Mouse (Mus musculus): Measurements from ENCODE around the gene Card10. TPM values are rescaled to one million over a fixed set of nuclear protein-coding genes. Genes with fewer than 3 reads are reported as not detected.
A peak's percentile ranks its signal among the peaks of the same experiment; 100 is the strongest.

Gene Card10
- polyA plus RNA-seq, 1 experiment from 2014 or later: 10.2 TPM

- Histone ChIP-seq H3K4me3 (ENCODE audit: low read length) (no peak overlapping the region), H3K4me1 (ENCODE audit: control insufficient read depth, insufficient read depth, low read length) (0 out of 2 replicates have a peak, but pooled peaks cover 4% of the 10 kb centered on the region), H3K4me2 (replicated peaks; ENCODE audit: low read depth, low read length) (no peak overlapping the region), H3K27ac (ENCODE audit: low read depth, low read length) (peak overlapping the region; percentile 75; the same call in 1 of the 2 replicates), H3K27me3 (ENCODE audit: control insufficient read depth, insufficient read depth, low read length) (no peaks in the 10 kb centered on the region), H3K9me3 (ENCODE audit: control insufficient read depth, low read length) (no peaks in the 10 kb centered on the region), H3K9ac (ENCODE audit: low read depth, low read length) (peak overlapping the region; percentile 7; the same call in 1 of the 2 replicates), H3K36me3 (ENCODE audit: control insufficient read depth, insufficient read depth, low read length) (peaks cover 8% of the 10 kb centered on the region; the same call in 1 of the 2 replicates)
- 73% methylated on average over 9 of the region's 9 CpGs for WGBS
- no peak for ATAC-seq (ENCODE audit: low FRiP score, low TSS enrichment)
These were observed 16.4 kb downstream of the Card10 start for GRCm38 (mm10) chr15:78786411-78786818.

GRCm38 (mm10) chr15:78785961-78786360 lies 16.9 kb downstream of the Card10 start:
- 0 out of 2 replicates have a peak, but pooled peaks cover 4% of the 10 kb centered on the region for H3K4me1 ChIP-seq (ENCODE audit: control insufficient read depth, insufficient read depth, low read length)
- H3K9ac ChIP-seq (ENCODE audit: low read depth, low read length): no peak overlapping the region
- no peak overlapping the region for H3K4me3 ChIP-seq (ENCODE audit: low read length)
- H3K36me3 ChIP-seq (ENCODE audit: control insufficient read depth, insufficient read depth, low read length): peaks cover 8% of the 10 kb centered on the region; the same call in 1 of the 2 replicates
- WGBS: 34% methylated on average over 7 of the region's 7 CpGs
- peak overlapping the region; percentile 75; the same call in 1 of the 2 replicates for H3K27ac ChIP-seq (ENCODE audit: low read depth, low read length)
- no peaks in the 10 kb centered on the region for H3K27me3 ChIP-seq (ENCODE audit: control insufficient read depth, insufficient read depth, low read length)
- H3K9me3 ChIP-seq (ENCODE audit: control insufficient read depth, low read length): no peaks in the 10 kb centered on the region
- H3K4me2 ChIP-seq (replicated peaks; ENCODE audit: low read depth, low read length): no peak overlapping the region
- ATAC-seq (ENCODE audit: low FRiP score, low TSS enrichment): 0 out of 2 replicates have a peak, but pooled peaks have one; percentile 17

- H3K4me3 ChIP-seq (ENCODE audit: low read length): no peak overlapping the region
- ATAC-seq (ENCODE audit: low FRiP score, low TSS enrichment): no peak
- H3K9me3 ChIP-seq (ENCODE audit: control insufficient read depth, low read length): no peaks in the 10 kb centered on the region
- H3K36me3 ChIP-seq (ENCODE audit: control insufficient read depth, insufficient read depth, low read length): peaks cover 8% of the 10 kb centered on the region; the same call in 1 of the 2 replicates
- H3K9ac ChIP-seq (ENCODE audit: low read depth, low read length): no peak overlapping the region
- H3K27ac ChIP-seq (ENCODE audit: low read depth, low read length): no peak overlapping the region
- H3K27me3 ChIP-seq (ENCODE audit: control insufficient read depth, insufficient read depth, low read length): no peaks in the 10 kb centered on the region
- 91% methylated on average over 7 of the region's 7 CpGs for WGBS
- no peak overlapping the region for H3K4me2 ChIP-seq (replicated peaks; ENCODE audit: low read depth, low read length)
- no peaks in the 10 kb centered on the region for H3K4me1 ChIP-seq (ENCODE audit: control insufficient read depth, insufficient read depth, low read length)
These were observed 17.6 kb downstream of the Card10 start for GRCm38 (mm10) chr15:78785258-78785657.

- no peak for ATAC-seq (ENCODE audit: low FRiP score, low TSS enrichment)
- Histone ChIP-seq H3K4me3 (ENCODE audit: low read length) (no peak overlapping the region), H3K9me3 (ENCODE audit: control insufficient read depth, low read length) (no peaks in the 10 kb centered on the region), H3K4me1 (ENCODE audit: control insufficient read depth, insufficient read depth, low read length) (no peaks in the 10 kb centered on the region), H3K4me2 (replicated peaks; ENCODE audit: low read depth, low read length) (no peak overlapping the region), H3K9ac (ENCODE audit: low read depth, low read length) (no peak overlapping the region), H3K27ac (ENCODE audit: low read depth, low read length) (no peak overlapping the region), H3K36me3 (ENCODE audit: control insufficient read depth, insufficient read depth, low read length) (peaks cover 6% of the 10 kb centered on the region; the same call in 1 of the 2 replicates), H3K27me3 (ENCODE audit: control insufficient read depth, insufficient read depth, low read length) (no peaks in the 10 kb centered on the region)
- WGBS: 73% methylated on average over 5 of the region's 5 CpGs
These were observed 18.3 kb downstream of the Card10 start for GRCm38 (mm10) chr15:78784520-78784919.

- Histone ChIP-seq H3K27ac (ENCODE audit: low read depth, low read length) (no peak overlapping the region), H3K36me3 (ENCODE audit: control insufficient read depth, insufficient read depth, low read length) (peaks cover 5% of the 10 kb centered on the region; the same call in 1 of the 2 replicates), H3K27me3 (ENCODE audit: control insufficient read depth, insufficient read depth, low read length) (no peaks in the 10 kb centered on the region), H3K4me1 (ENCODE audit: control insufficient read depth, insufficient read depth, low read length) (no peaks in the 10 kb centered on the region), H3K4me3 (ENCODE audit: low read length) (no peak overlapping the region), H3K9ac (ENCODE audit: low read depth, low read length) (no peak overlapping the region), H3K9me3 (ENCODE audit: control insufficient read depth, low read length) (no peaks in the 10 kb centered on the region), H3K4me2 (replicated peaks; ENCODE audit: low read depth, low read length) (no peak overlapping the region)
- no peak for ATAC-seq (ENCODE audit: low FRiP score, low TSS enrichment)
- WGBS: 65% methylated on average over 14 of the region's 14 CpGs
These were observed 20.3 kb downstream of the Card10 start for GRCm38 (mm10) chr15:78782348-78783103.

GRCm38 (mm10) chr15:78780908-78781307 lies 21.9 kb downstream of the Card10 start:
- Histone ChIP-seq H3K9me3 (ENCODE audit: control insufficient read depth, low read length) (no peaks in the 10 kb centered on the region), H3K4me3 (ENCODE audit: low read length) (no peak overlapping the region), H3K4me1 (ENCODE audit: control insufficient read depth, insufficient read depth, low read length) (no peaks in the 10 kb centered on the region), H3K4me2 (replicated peaks; ENCODE audit: low read depth, low read length) (no peak overlapping the region), H3K27me3 (ENCODE audit: control insufficient read depth, insufficient read depth, low read length) (no peaks in the 10 kb centered on the region), H3K9ac (ENCODE audit: low read depth, low read length) (no peak overlapping the region), H3K27ac (ENCODE audit: low read depth, low read length) (no peak overlapping the region), H3K36me3 (ENCODE audit: control insufficient read depth, insufficient read depth, low read length) (peaks cover 10% of the 10 kb centered on the region; the same call in 1 of the 2 replicates)
- WGBS: 83% methylated on average over 7 of the region's 7 CpGs
- ATAC-seq (ENCODE audit: low FRiP score, low TSS enrichment): no peak

GRCm38 (mm10) chr15:78780359-78780758 lies 22.5 kb downstream of the Card10 start:
- Histone ChIP-seq H3K27ac (ENCODE audit: low read depth, low read length) (no peak overlapping the region), H3K4me3 (ENCODE audit: low read length) (no peak overlapping the region), H3K9me3 (ENCODE audit: control insufficient read depth, low read length) (no peaks in the 10 kb centered on the region), H3K4me1 (ENCODE audit: control insufficient read depth, insufficient read depth, low read length) (no peaks in the 10 kb centered on the region), H3K27me3 (ENCODE audit: control insufficient read depth, insufficient read depth, low read length) (no peaks in the 10 kb centered on the region), H3K4me2 (replicated peaks; ENCODE audit: low read depth, low read length) (no peak overlapping the region), H3K9ac (ENCODE audit: low read depth, low read length) (no peak overlapping the region), H3K36me3 (ENCODE audit: control insufficient read depth, insufficient read depth, low read length) (peaks cover 14% of the 10 kb centered on the region)
- ATAC-seq (ENCODE audit: low FRiP score, low TSS enrichment): no peak
- WGBS: 93% methylated on average over 14 of the region's 14 CpGs

GRCm38 (mm10) chr15:78779690-78780089 lies 23.2 kb downstream of the Card10 start:
- Histone ChIP-seq H3K4me2 (replicated peaks; ENCODE audit: low read depth, low read length) (no peak overlapping the region), H3K27me3 (ENCODE audit: control insufficient read depth, insufficient read depth, low read length) (no peaks in the 10 kb centered on the region), H3K4me3 (ENCODE audit: low read length) (no peak overlapping the region), H3K4me1 (ENCODE audit: control insufficient read depth, insufficient read depth, low read length) (no peaks in the 10 kb centered on the region), H3K36me3 (ENCODE audit: control insufficient read depth, insufficient read depth, low read length) (peaks cover 13% of the 10 kb centered on the region), H3K9me3 (ENCODE audit: control insufficient read depth, low read length) (no peaks in the 10 kb centered on the region), H3K27ac (ENCODE audit: low read depth, low read length) (no peak overlapping the region), H3K9ac (ENCODE audit: low read depth, low read length) (no peak overlapping the region)
- WGBS: 94% methylated on average over 5 of the region's 5 CpGs
- ATAC-seq (ENCODE audit: low FRiP score, low TSS enrichment): no peak

- 86% methylated on average over 8 of the region's 8 CpGs for WGBS
- Histone ChIP-seq H3K27me3 (ENCODE audit: control insufficient read depth, insufficient read depth, low read length) (no peaks in the 10 kb centered on the region), H3K9ac (ENCODE audit: low read depth, low read length) (no peak overlapping the region), H3K36me3 (ENCODE audit: control insufficient read depth, insufficient read depth, low read length) (peaks cover 13% of the 10 kb centered on the region), H3K4me1 (ENCODE audit: control insufficient read depth, insufficient read depth, low read length) (no peaks in the 10 kb centered on the region), H3K27ac (ENCODE audit: low read depth, low read length) (no peak overlapping the region; the same call in 1 of the 2 replicates), H3K9me3 (ENCODE audit: control insufficient read depth, low read length) (no peaks in the 10 kb centered on the region), H3K4me2 (replicated peaks; ENCODE audit: low read depth, low read length) (no peak overlapping the region), H3K4me3 (ENCODE audit: low read length) (no peak overlapping the region)
- ATAC-seq (ENCODE audit: low FRiP score, low TSS enrichment): 0 out of 2 replicates have a peak, but pooled peaks have one; percentile 17
These were observed 23.6 kb downstream of the Card10 start for GRCm38 (mm10) chr15:78779253-78779652.

Data from kidney, embryonic 14.5 days (tissue).